Mouse (Mus musculus) thymus, adult 2 months (tissue): ENCODE measurements around the gene Capn11. TPM values are rescaled to one million over a fixed set of nuclear protein-coding genes. Genes with fewer than 3 reads are reported as not detected.

Source experiments
- DNase-seq: peaks from one replicate; pipeline ENCODE4 v3.0.0; 2021
- H3K27ac ChIP-seq: fragments of 200-500 bp; 2 replicates; pipeline ENCODE4 v1.5.1; 2012; ENCODE audit warnings: low read length, control low read depth; ENCODE audit not compliant: control insufficient read depth, insufficient read depth
- H3K27me3 ChIP-seq: fragments of 200-500 bp; 2 replicates; pipeline ENCODE4 v1.6.1; 2012; ENCODE audit warnings: mild to moderate bottlenecking, low read length, moderate library complexity, mixed read lengths; ENCODE audit not compliant: control insufficient read depth, insufficient read depth
- H3K36me3 ChIP-seq: fragments of 200-500 bp; 2 replicates; pipeline ENCODE4 v1.6.1; 2012; ENCODE audit warnings: mild to moderate bottlenecking, low read length, moderate library complexity; ENCODE audit not compliant: control insufficient read depth, insufficient read depth
- H3K4me1 ChIP-seq: fragments of 200-500 bp; replicated peaks from 2 replicates; pipeline ENCODE4 v1.6.1; 2012; ENCODE audit warnings: low read length; ENCODE audit not compliant: control insufficient read depth, insufficient read depth
- H3K4me3 ChIP-seq: fragments of 200-500 bp; 2 replicates; pipeline ENCODE4 v1.5.1; 2012; ENCODE audit warnings: mild to moderate bottlenecking, low read length, control low read depth, moderate library complexity; ENCODE audit not compliant: control insufficient read depth, insufficient read depth
- CTCF ChIP-seq: fragments of 200-500 bp; IDR thresholded peaks from 2 replicates; pipeline ENCODE4 v1.5.1; 2012; ENCODE audit warnings: mild to moderate bottlenecking, control low read depth, low read length, moderate library complexity, borderline replicate concordance; ENCODE audit not compliant: control insufficient read depth, poor library complexity, insufficient read depth; ENCODE audit errors: extremely low read depth
- POLR2A ChIP-seq: fragments of 200-500 bp; IDR thresholded peaks from 2 replicates; pipeline ENCODE4 v1.6.1; 2012; ENCODE audit warnings: mild to moderate bottlenecking, low read length, control low read depth, moderate library complexity; ENCODE audit not compliant: control insufficient read depth, poor library complexity, insufficient read depth; ENCODE audit errors: extremely low read depth
- WGBS: fragments of 180-500 bp; shearing (Covaris S2); methylation state at CpG from one replicate; pipeline ENCODE4 v1.1.7; 2018; 5-methylcytosine and 5-hydroxymethylcytosine counted together
- polyA plus RNA-seq: library from polyadenylated mRNA; depleted of rRNA; stranded (reverse); fragments of >200 nt; gene quantifications from 2 replicates; pipeline ENCODE4 v1.2.3, GENCODE M21; 2012

The Capn11 gene
- polyA plus RNA-seq, 1 experiment = 0.09 TPM

- WGBS = 53% methylated on average over 11 of the region's 11 CpGs
- TF ChIP-seq CTCF = peak; percentile 71; the same call in 1 of the 2 replicates
- no peak for TF ChIP-seq POLR2A
- no peak overlapping the region for H3K27ac ChIP-seq
- H3K36me3 ChIP-seq = no peaks in the 10 kb centered on the region
- no peak overlapping the region for H3K4me3 ChIP-seq
- DNase-seq = no peak
- H3K4me1 ChIP-seq = peaks cover 54% of the 10 kb centered on the region
- H3K27me3 ChIP-seq = no peaks in the 10 kb centered on the region
Observed at GRCm38 (mm10) chr17:45596631-45597396, 62.3 kb downstream of the Capn11 start.

DNA sequence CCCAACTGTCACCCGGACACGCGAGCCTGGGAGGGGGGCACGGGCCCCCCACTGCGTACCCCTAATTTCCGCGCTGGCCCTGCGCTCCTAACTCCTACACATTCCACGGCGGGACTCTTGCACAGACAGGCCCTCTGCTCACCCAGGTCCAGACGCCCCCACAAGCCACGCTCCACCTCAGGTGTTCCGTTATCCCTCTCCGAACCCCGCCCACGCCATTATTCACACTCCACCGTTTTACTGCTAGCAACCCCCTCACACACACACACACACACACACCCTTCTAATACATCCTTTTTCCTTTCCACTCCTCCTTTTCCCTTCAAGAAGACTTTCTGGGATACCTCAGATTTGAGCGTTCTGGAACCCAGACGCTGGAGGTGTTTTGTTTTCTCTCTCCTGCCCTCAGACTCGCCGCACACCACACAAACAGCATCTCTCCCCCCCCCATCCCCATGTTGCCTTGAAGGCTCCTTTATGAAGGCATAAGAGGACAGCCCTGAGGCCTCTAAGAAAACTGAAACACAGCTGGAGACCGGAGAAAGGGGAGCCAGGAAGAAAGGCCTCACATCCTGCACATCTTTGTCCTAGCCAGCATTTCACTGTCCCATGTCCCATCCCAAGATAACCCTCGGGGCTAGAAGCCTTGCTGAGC is 63.3 kb downstream of the Capn11 start:
- H3K27ac ChIP-seq = no peak overlapping the region
- TF ChIP-seq CTCF (no peak), POLR2A (no peak)
- no peak for DNase-seq
- H3K4me1 ChIP-seq = peaks cover 60% of the 10 kb centered on the region
- no peaks in the 10 kb centered on the region for H3K36me3 ChIP-seq
- WGBS = 16% methylated on average over 23 of the region's 23 CpGs
- peak overlapping the region; percentile 73 for H3K4me3 ChIP-seq
- no peaks in the 10 kb centered on the region for H3K27me3 ChIP-seq

GRCm38 (mm10) chr17:45594881-45595735 is 64.0 kb downstream of the Capn11 start:
- under 1% methylated on average over 58 of the region's 58 CpGs for WGBS
- Histone ChIP-seq H3K27ac (0 out of 2 replicates have a peak overlapping the region, but pooled peaks have one; percentile 6), H3K4me1 (peaks cover 60% of the 10 kb centered on the region), H3K4me3 (peak overlapping the region; percentile 73), H3K36me3 (no peaks in the 10 kb centered on the region), H3K27me3 (no peaks in the 10 kb centered on the region)
- peak; percentile 88 for DNase-seq
- TF ChIP-seq CTCF (0 out of 2 replicates have a peak, but pooled peaks have one; percentile 7), POLR2A (peak; percentile 29; the same call in 1 of the 2 replicates)

GRCm38 (mm10) chr17:45594195-45594594 is 64.9 kb downstream of the Capn11 start:
- no peaks in the 10 kb centered on the region for H3K27me3 ChIP-seq
- TF ChIP-seq POLR2A (no peak), CTCF (no peak)
- H3K4me3 ChIP-seq = 0 out of 2 replicates have a peak overlapping the region, but pooled peaks have one; percentile 11
- DNase-seq = no peak
- peaks cover 56% of the 10 kb centered on the region for H3K4me1 ChIP-seq
- H3K36me3 ChIP-seq = peaks cover 4% of the 10 kb centered on the region; the same call in 1 of the 2 replicates
- no peak overlapping the region for H3K27ac ChIP-seq
- 57% methylated on average over 8 of the region's 8 CpGs for WGBS

DNA sequence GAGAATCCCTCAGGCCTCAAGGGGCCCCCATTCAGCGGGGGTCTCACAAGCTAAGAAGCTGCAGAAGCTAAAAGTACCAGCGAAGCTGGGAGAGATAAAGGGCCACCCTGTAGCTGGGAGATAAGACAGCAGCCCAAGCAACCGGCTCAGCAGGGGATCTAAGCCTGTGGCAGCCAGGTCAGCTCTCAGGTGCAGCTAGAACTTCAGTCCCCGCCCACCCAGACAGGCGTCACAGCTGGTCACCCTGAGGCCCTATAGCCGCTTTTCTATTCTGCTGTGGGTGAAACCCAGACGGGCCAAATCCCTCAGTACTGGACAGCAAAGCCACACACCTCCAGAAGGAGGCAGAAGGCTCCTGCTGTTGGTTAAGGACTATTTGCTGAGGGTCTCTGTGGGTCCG is 65.6 kb downstream of the Capn11 start:
- H3K4me1 ChIP-seq = peaks cover 55% of the 10 kb centered on the region
- H3K36me3 ChIP-seq = peaks cover 4% of the 10 kb centered on the region; the same call in 1 of the 2 replicates
- no peaks in the 10 kb centered on the region for H3K27me3 ChIP-seq
- H3K4me3 ChIP-seq = 0 out of 2 replicates have a peak overlapping the region, but pooled peaks have one; percentile 2
- WGBS = 64% methylated on average over 8 of the region's 8 CpGs
- H3K27ac ChIP-seq = no peak overlapping the region
- no peak for DNase-seq
- TF ChIP-seq CTCF (no peak), POLR2A (no peak)
